Mouse (Mus musculus) CH12.LX (cell line): ENCODE results near the gene Dnajb1. TPM values are rescaled to one million over a fixed set of nuclear protein-coding genes. Genes with fewer than 3 reads are reported as not detected.

ENCODE experiments used
- DNase-seq: peaks from one replicate; pipeline ENCODE4 v3.0.0-alpha.2; 2013; ENCODE audit errors: extremely low read depth
- H3K27ac ChIP-seq: 2 replicates; pipeline ENCODE4 v1.5.1; 2012; ENCODE audit warnings: low read depth, mild to moderate bottlenecking, control low read depth, moderate library complexity; ENCODE audit not compliant: insufficient read depth
- H3K27me3 ChIP-seq: replicated peaks from 2 replicates; pipeline ENCODE3; 2012; ENCODE audit warnings: inconsistent platforms
- H3K36me3 ChIP-seq, 2 experiments: replicated peaks in 1 of 2; 2 replicates each; pipeline versions ENCODE3 to v1.6.1; 2012; ENCODE audit warnings: inconsistent platforms in 1 of 2, low read length in 1 of 2, mild to moderate bottlenecking in 1 of 2, mixed read lengths in 1 of 2, moderate library complexity in 1 of 2; ENCODE audit not compliant: control insufficient read depth in 1 of 2, insufficient read depth in 1 of 2
- H3K4me1 ChIP-seq, 2 experiments: 2 replicates each; pipeline ENCODE4 v1.6.1; 2012; ENCODE audit warnings: inconsistent platforms in 1 of 2, moderate library complexity in 1 of 2; ENCODE audit not compliant: insufficient read depth in 2 of 2, control insufficient read depth in 1 of 2
- H3K4me2 ChIP-seq: 2 replicates; pipeline ENCODE4 v1.6.1; 2012; ENCODE audit warnings: low read depth, mild to moderate bottlenecking, control low read depth; ENCODE audit not compliant: poor library complexity, insufficient read depth, severe bottlenecking
- H3K4me3 ChIP-seq, 3 experiments: fragments of 150-350 bp in 1 of 3; sonication (generic) in 1 of 3; replicated peaks in 1 of 3; 2 replicates each; pipeline versions ENCODE3 to v1.5.1; 2011 to 2012; ENCODE audit warnings: low read depth in 2 of 3, low read length in 2 of 3, mild to moderate bottlenecking in 2 of 3, moderate library complexity in 2 of 3, control low read depth in 1 of 3, improper control_type of control experiment in 1 of 3, inconsistent platforms in 1 of 3, mixed read lengths in 1 of 3; ENCODE audit not compliant: poor library complexity in 1 of 3
- H3K79me2 ChIP-seq: replicated peaks from 2 replicates; pipeline ENCODE4 v1.6.1; 2012; ENCODE audit warnings: mild to moderate bottlenecking, moderate library complexity; ENCODE audit not compliant: control insufficient read depth, poor library complexity, insufficient read depth, severe bottlenecking; ENCODE audit errors: extremely low read depth
- H3K9ac ChIP-seq: 2 replicates; pipeline ENCODE4 v1.6.1; 2012; ENCODE audit warnings: low read depth, mild to moderate bottlenecking, control low read depth, moderate library complexity; ENCODE audit not compliant: insufficient read depth
- H3K9me3 ChIP-seq: replicated peaks from 2 replicates; pipeline ENCODE3; 2012; ENCODE audit warnings: low read length, inconsistent platforms, mixed read lengths
- BHLHE40 ChIP-seq: IDR thresholded peaks from 2 replicates; pipeline ENCODE4 v1.6.1; 2011; ENCODE audit warnings: mild to moderate bottlenecking, low read depth, low read length, improper control_type of control experiment
- CHD1 ChIP-seq: IDR thresholded peaks from 2 replicates; pipeline ENCODE4 v1.6.1; 2012; ENCODE audit warnings: low read depth, low read length, improper control_type of control experiment, inconsistent platforms
- CHD2 ChIP-seq: IDR thresholded peaks from 2 replicates; pipeline ENCODE4 v1.6.1; 2011; ENCODE audit warnings: low read length, improper control_type of control experiment
- E2F4 ChIP-seq: IDR thresholded peaks from 2 replicates; pipeline ENCODE4 v1.6.1; 2011; ENCODE audit warnings: low read depth, low read length, improper control_type of control experiment; ENCODE audit not compliant: insufficient replicate concordance
- ELF1 ChIP-seq: IDR thresholded peaks from 2 replicates; pipeline ENCODE4 v1.6.1; 2014; ENCODE audit warnings: low read depth, mild to moderate bottlenecking, inconsistent platforms, low read length, improper control_type of control experiment
- ETS1 ChIP-seq: conservative IDR thresholded peaks from 2 replicates; pipeline ENCODE4 v1.6.1; 2012; ENCODE audit warnings: low read depth, mild to moderate bottlenecking, inconsistent platforms, low read length, improper control_type of control experiment, moderate library complexity
- GABPA ChIP-seq: IDR thresholded peaks from 2 replicates; pipeline ENCODE4 v1.6.1; 2012; ENCODE audit warnings: low read depth, low read length, improper control_type of control experiment, inconsistent platforms; ENCODE audit not compliant: insufficient replicate concordance
- HCFC1 ChIP-seq: IDR thresholded peaks from 2 replicates; pipeline ENCODE4 v1.6.1; 2012; ENCODE audit warnings: low read depth, mild to moderate bottlenecking, inconsistent platforms, low read length, improper control_type of control experiment
- IRF4 ChIP-seq: IDR thresholded peaks from 2 replicates; pipeline ENCODE4 v1.6.1; 2014; ENCODE audit warnings: low read depth, mild to moderate bottlenecking, inconsistent platforms, low read length, improper control_type of control experiment
- JUN ChIP-seq: IDR thresholded peaks from 2 replicates; pipeline ENCODE4 v1.6.1; 2011; ENCODE audit warnings: low read depth, mild to moderate bottlenecking, low read length, improper control_type of control experiment, moderate library complexity; ENCODE audit not compliant: insufficient read depth
- KAT2A ChIP-seq: IDR thresholded peaks from 2 replicates; pipeline ENCODE4 v1.6.1; 2012; ENCODE audit warnings: low read length, improper control_type of control experiment, inconsistent platforms; ENCODE audit not compliant: insufficient replicate concordance
- MAFK ChIP-seq: IDR thresholded peaks from 2 replicates; pipeline ENCODE4 v1.6.1; 2011; ENCODE audit warnings: low read length, improper control_type of control experiment; ENCODE audit not compliant: insufficient replicate concordance
- MAX ChIP-seq: IDR thresholded peaks from 2 replicates; pipeline ENCODE4 v1.6.1; 2011; ENCODE audit warnings: low read length, improper control_type of control experiment
- MAZ ChIP-seq: IDR thresholded peaks from 2 replicates; pipeline ENCODE4 v1.6.1; 2012; ENCODE audit warnings: low read depth, mild to moderate bottlenecking, inconsistent platforms, low read length, improper control_type of control experiment, moderate library complexity
- MXI1 ChIP-seq: IDR thresholded peaks from 2 replicates; pipeline ENCODE4 v1.6.1; 2011; ENCODE audit warnings: mild to moderate bottlenecking, low read depth, low read length, improper control_type of control experiment
- NRF1 ChIP-seq: IDR thresholded peaks from 2 replicates; pipeline ENCODE4 v1.6.1; 2014; ENCODE audit warnings: low read depth, mild to moderate bottlenecking, inconsistent platforms, low read length, improper control_type of control experiment, moderate library complexity
- PAX5 ChIP-seq: IDR thresholded peaks from 2 replicates; pipeline ENCODE4 v1.6.1; 2012; ENCODE audit warnings: low read length, inconsistent platforms, mixed read lengths
- POLR2A ChIP-seq: IDR thresholded peaks from 2 replicates; pipeline ENCODE4 v1.6.1; 2011; ENCODE audit warnings: low read depth, mild to moderate bottlenecking, improper control_type of control experiment, low read length
- POLR2AphosphoS2 ChIP-seq: IDR thresholded peaks from 2 replicates; pipeline ENCODE4 v1.6.1; 2011; ENCODE audit warnings: low read depth, low read length, improper control_type of control experiment
- RAD21 ChIP-seq: IDR thresholded peaks from 2 replicates; pipeline ENCODE4 v1.6.1; 2011; ENCODE audit warnings: low read depth, mild to moderate bottlenecking, low read length, improper control_type of control experiment, moderate library complexity
- SIN3A ChIP-seq: IDR thresholded peaks from 2 replicates; pipeline ENCODE4 v1.6.1; 2012; ENCODE audit warnings: low read length, improper control_type of control experiment, inconsistent platforms
- TBP ChIP-seq: conservative IDR thresholded peaks from 2 replicates; pipeline ENCODE4 v1.6.1; 2011; ENCODE audit warnings: low read depth, low read length, improper control_type of control experiment
- ZMIZ1 ChIP-seq: IDR thresholded peaks from 2 replicates; pipeline ENCODE4 v1.6.1; 2012; ENCODE audit warnings: low read depth, mild to moderate bottlenecking, inconsistent platforms, low read length, improper control_type of control experiment
- dilution Hi-C: fragments of 300-500 bp; cut with MboI; formaldehyde crosslinking; loops from 2 replicates; pipeline ENCODE4 v1.14.3; 2020; ENCODE audit warnings: low sequenced_read_pairs; ENCODE audit not compliant: extremely low pct_unique_long_range_greater_than_20kb, extremely low pct_ligation_motif_present
- in situ Hi-C: fragments of 300-500 bp; cut with MboI; formaldehyde crosslinking; loops from 3 replicates; pipeline ENCODE4 v1.14.3; 2019; ENCODE audit warnings: low sequenced_read_pairs, low pct_ligation_motif_present, low pct_unique_long_range_greater_than_20kb, mixed read lengths
- polyA plus RNA-seq: library from polyadenylated mRNA; unstranded; fragments of >175 nt; gene quantifications from 2 replicates; pipeline ENCODE4 v1.2.1, GENCODE M21; 2012; ENCODE audit warnings: low read depth; ENCODE audit not compliant: insufficient read length
- total RNA-seq, 2 experiments: library from RNA; depleted of rRNA; stranded (reverse); fragments of 300-350 nt in 1 of 2; fragments of >200 nt in 1 of 2; gene quantifications; 2 replicates each; pipeline ENCODE4 v1.2.3; 2012 to 2014

Gene Dnajb1
- total and polyA plus RNA-seq, 3 experiments: 24.9 to 30.9 (median 30.7) TPM

DNA sequence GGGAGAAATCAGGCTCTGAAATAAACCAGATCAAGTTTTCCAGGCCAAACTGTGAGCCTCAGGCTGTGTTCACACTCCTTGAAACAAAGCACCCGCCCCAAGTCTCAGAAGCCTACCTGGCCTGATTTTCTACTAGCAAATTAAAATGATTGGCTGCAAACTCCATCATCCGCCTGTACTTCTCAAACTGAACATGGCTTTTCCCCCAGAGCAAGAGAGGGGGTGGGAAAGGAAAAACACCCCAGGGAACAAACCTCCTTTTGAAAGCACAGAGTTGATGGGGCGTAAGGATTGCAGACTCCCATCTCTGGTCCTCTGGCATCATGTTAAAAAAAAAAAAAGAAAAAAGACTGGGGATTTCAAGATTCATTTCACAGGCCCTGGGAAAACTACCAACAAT, 15.3 kb upstream of the Dnajb1 start:
- TF ChIP-seq E2F4 (no peak), MAX (no peak), NRF1 (no peak), ELF1 (no peak), MAZ (no peak), TBP (no peak), JUN (no peak), POLR2AphosphoS2 (no peak), POLR2A (no peak), CHD2 (no peak), ZMIZ1 (no peak), CHD1 (no peak), BHLHE40 (no peak), MAFK (no peak), PAX5 (no peak), RAD21 (no peak), GABPA (no peak)
- peak overlapping the region in 1 of 3 experiments; percentile 87 for H3K4me3 ChIP-seq
- no peaks in the 10 kb centered on the region for H3K27me3 ChIP-seq
- dilution Hi-C loops (no loop called here), in situ Hi-C loops (no loop called here)
- peak overlapping the region; percentile 30; the same call in 1 of the 2 replicates for H3K4me2 ChIP-seq
- H3K9ac ChIP-seq: peak overlapping the region; percentile 81; the same call in 1 of the 2 replicates
- peaks cover 5 to 44% of the 10 kb centered on the region in 2 experiments for H3K36me3 ChIP-seq
- H3K27ac ChIP-seq: no peak overlapping the region
- DNase-seq: no peak
- peaks cover 33% of the 10 kb centered on the region for H3K79me2 ChIP-seq
- H3K9me3 ChIP-seq: no peaks in the 10 kb centered on the region
- H3K4me1 ChIP-seq: peaks cover 4 to 22% of the 10 kb centered on the region in 2 experiments; a peak in 3 of 4 replicates

DNA sequence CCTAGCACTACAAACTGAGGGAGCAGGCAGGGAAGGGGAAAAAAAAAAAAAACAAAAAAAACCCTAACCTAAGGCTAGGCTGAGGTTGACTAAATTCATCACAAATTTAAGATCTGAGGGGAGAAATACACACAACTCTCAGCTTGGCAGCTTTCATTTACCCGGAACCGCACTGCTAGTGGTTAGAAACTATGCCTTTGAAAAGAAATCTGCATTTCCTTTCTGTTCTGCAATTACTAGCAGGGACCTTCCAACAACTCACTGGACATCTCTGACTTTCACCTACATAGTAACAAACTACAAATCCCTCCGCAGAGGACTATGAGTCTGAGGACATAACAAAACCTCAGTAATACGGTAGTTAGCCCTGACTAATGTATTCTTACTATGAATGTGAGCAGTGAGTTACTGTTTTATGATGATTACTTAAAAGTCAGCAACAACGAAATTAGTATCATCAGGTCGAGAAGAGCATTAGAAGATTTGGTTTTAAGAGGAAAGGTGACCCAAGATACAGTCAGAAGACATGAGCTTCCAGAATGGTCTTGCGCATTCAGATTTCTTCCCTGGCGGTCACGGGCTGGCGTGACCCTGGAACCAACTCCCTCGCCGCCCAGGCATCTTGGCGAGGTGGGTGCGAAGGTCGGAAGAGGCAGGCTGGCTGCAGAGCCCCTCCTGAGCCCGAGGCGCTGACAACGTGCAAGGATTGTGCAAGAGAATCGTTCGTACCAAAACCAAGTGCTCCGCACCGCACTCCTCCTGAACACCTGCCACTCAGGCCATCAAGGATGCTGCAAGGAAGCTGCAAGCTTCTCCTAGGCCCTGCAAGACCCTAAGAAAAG, 14.4 kb upstream of the Dnajb1 start:
- in situ Hi-C loops (no loop called here), dilution Hi-C loops (no loop called here)
- no peak for DNase-seq
- Histone ChIP-seq H3K27me3 (no peaks in the 10 kb centered on the region), H3K9me3 (no peaks in the 10 kb centered on the region), H3K27ac (peak overlapping the region; percentile 89), H3K79me2 (peaks cover 33% of the 10 kb centered on the region), H3K4me1 (peaks cover 4 to 22% of the 10 kb centered on the region in 2 experiments; a peak in 3 of 4 replicates), H3K9ac (peak overlapping the region; percentile 81), H3K4me2 (peak overlapping the region; percentile 80), H3K4me3 (peak overlapping the region; percentile 87 to 99 (median 97)), H3K36me3 (peaks cover 5 to 36% of the 10 kb centered on the region in 2 experiments)
- TF ChIP-seq IRF4 (peak; percentile 67; the same call in 1 of the 2 replicates), ELF1 (peak; percentile 59; the same call in 1 of the 2 replicates), KAT2A (0 out of 2 replicates have a peak, but pooled peaks have one; percentile 27), MAZ (no peak), CHD1 (peak; percentile 69; the same call in 1 of the 2 replicates), ETS1 (no peak), MXI1 (peak; percentile 70), PAX5 (no peak), HCFC1 (peak; percentile 12; the same call in 1 of the 2 replicates), SIN3A (peak; percentile 53; the same call in 1 of the 2 replicates)
